Mouse (Mus musculus) embryonic facial prominence, embryonic 13.5 days (tissue): ENCODE data around the gene Haspin. TPM values are rescaled to one million over a fixed set of nuclear protein-coding genes. Genes with fewer than 3 reads are reported as not detected.

Experiments
- ATAC-seq: fragments of 200-750 bp; cut with Nextera tagmentation; 2 replicates; pipeline ENCODE4 v1.8.0; 2017; ENCODE audit warnings: low read depth; ENCODE audit not compliant: insufficient number of reproducible peaks, insufficient read depth, low FRiP score, low TSS enrichment
- H3K27ac ChIP-seq: fragments of 300-500 bp; sonication (generic); 2 replicates; pipeline ENCODE4 v1.5.1; 2015; ENCODE audit warnings: moderate library complexity, mild to moderate bottlenecking, inconsistent platforms
- H3K27me3 ChIP-seq: fragments of 300-500 bp; sonication (generic); 2 replicates; pipeline ENCODE4 v1.6.1; 2015; ENCODE audit warnings: mild to moderate bottlenecking, inconsistent platforms
- H3K36me3 ChIP-seq: fragments of 300-500 bp; sonication (generic); 2 replicates; pipeline ENCODE4 v1.6.1; 2015; ENCODE audit warnings: mild to moderate bottlenecking, inconsistent platforms
- H3K4me1 ChIP-seq: fragments of 300-500 bp; sonication (generic); 2 replicates; pipeline ENCODE4 v1.6.1; 2015; ENCODE audit warnings: inconsistent platforms
- H3K4me2 ChIP-seq: fragments of 300-500 bp; sonication (generic); 2 replicates; pipeline ENCODE4 v1.6.1; 2015; ENCODE audit warnings: moderate library complexity, mild to moderate bottlenecking, inconsistent platforms
- H3K4me3 ChIP-seq: fragments of 300-500 bp; sonication (generic); 2 replicates; pipeline ENCODE4 v1.5.1; 2015; ENCODE audit warnings: mild to moderate bottlenecking, inconsistent platforms
- H3K9ac ChIP-seq: fragments of 300-500 bp; sonication (generic); 2 replicates; pipeline ENCODE4 v1.6.1; 2015; ENCODE audit warnings: mild to moderate bottlenecking, inconsistent platforms
- H3K9me3 ChIP-seq: fragments of 300-500 bp; sonication (generic); 2 replicates; pipeline ENCODE4 v1.6.1; 2016; ENCODE audit warnings: inconsistent platforms
- WGBS: fragments of 180-500 bp; shearing (Covaris S2); methylation state at CpG from one replicate; pipeline ENCODE4 v1.1.7; 2015; ENCODE audit warnings: mixed read lengths; 5-methylcytosine and 5-hydroxymethylcytosine counted together
- polyA plus RNA-seq: library from polyadenylated mRNA; unstranded; fragments of >200 nt; fragmentation: Nextera tagmentation; extraction: Ambion mirVana; gene quantifications from 2 replicates; pipeline ENCODE4 v1.2.1, GENCODE M21; 2015

The Haspin gene
- polyA plus RNA-seq, 1 experiment from 2014 or later: 16.2 TPM

- no peak for ATAC-seq
- Histone ChIP-seq H3K27ac (no peak overlapping the region), H3K4me2 (no peak overlapping the region), H3K4me1 (0 out of 2 replicates have a peak, but pooled peaks cover 4% of the 10 kb centered on the region), H3K36me3 (no peaks in the 10 kb centered on the region), H3K9ac (no peak overlapping the region), H3K4me3 (no peak overlapping the region), H3K9me3 (no peaks in the 10 kb centered on the region), H3K27me3 (no peaks in the 10 kb centered on the region)
- WGBS: 64% methylated on average over 14 of the region's 14 CpGs
These were observed 37.9 kb downstream of the Haspin start for GRCm38 (mm10) chr11:73099976-73100750.

GRCm38 (mm10) chr11:73098860-73099259, 39.2 kb downstream of the Haspin start:
- no peaks in the 10 kb centered on the region for H3K27me3 ChIP-seq
- H3K4me1 ChIP-seq: 0 out of 2 replicates have a peak, but pooled peaks cover 4% of the 10 kb centered on the region
- no peaks in the 10 kb centered on the region for H3K36me3 ChIP-seq
- H3K4me3 ChIP-seq: no peak overlapping the region
- no peak for ATAC-seq
- no peak overlapping the region for H3K27ac ChIP-seq
- WGBS: 61% methylated on average over 5 of the region's 5 CpGs
- H3K9ac ChIP-seq: no peak overlapping the region
- no peak overlapping the region for H3K4me2 ChIP-seq
- H3K9me3 ChIP-seq: no peaks in the 10 kb centered on the region

- Histone ChIP-seq H3K27me3 (no peaks in the 10 kb centered on the region), H3K9me3 (no peaks in the 10 kb centered on the region), H3K4me3 (no peak overlapping the region), H3K36me3 (no peaks in the 10 kb centered on the region), H3K27ac (no peak overlapping the region), H3K9ac (no peak overlapping the region), H3K4me2 (no peak overlapping the region), H3K4me1 (no peaks in the 10 kb centered on the region)
- 73% methylated on average over 11 of the region's 11 CpGs for WGBS
- no peak for ATAC-seq
These were observed 43.7 kb downstream of the Haspin start for GRCm38 (mm10) chr11:73094231-73094995.

- Histone ChIP-seq H3K9ac (no peak overlapping the region), H3K9me3 (no peaks in the 10 kb centered on the region), H3K4me3 (no peak overlapping the region), H3K4me1 (peaks cover 8% of the 10 kb centered on the region), H3K4me2 (no peak overlapping the region), H3K27me3 (no peaks in the 10 kb centered on the region), H3K36me3 (no peaks in the 10 kb centered on the region), H3K27ac (no peak overlapping the region)
- ATAC-seq: no peak
- 74% methylated on average over 7 of the region's 7 CpGs for WGBS
These were observed 45.2 kb downstream of the Haspin start for GRCm38 (mm10) chr11:73092877-73093276.

- ATAC-seq: no peak
- 76% methylated on average over 4 of the region's 4 CpGs for WGBS
These were observed 46.0 kb downstream of the Haspin start for GRCm38 (mm10) chr11:73092057-73092456.

GRCm38 (mm10) chr11:73090826-73091225, 47.3 kb downstream of the Haspin start:
- Histone ChIP-seq H3K4me2 (no peak overlapping the region), H3K27ac (no peak overlapping the region), H3K4me3 (no peak overlapping the region), H3K4me1 (peaks cover 14% of the 10 kb centered on the region), H3K9ac (no peak overlapping the region), H3K9me3 (no peaks in the 10 kb centered on the region), H3K27me3 (no peaks in the 10 kb centered on the region), H3K36me3 (no peaks in the 10 kb centered on the region)
- 90% methylated on average over 2 of the region's 2 CpGs for WGBS
- no peak for ATAC-seq

More at GRCm38 (mm10) chr11:73092057-73092456, 46.0 kb downstream of the Haspin start:
- H3K9me3 ChIP-seq: no peaks in the 10 kb centered on the region
- no peaks in the 10 kb centered on the region for H3K36me3 ChIP-seq
- no peak overlapping the region for H3K4me2 ChIP-seq
- no peak overlapping the region for H3K27ac ChIP-seq
- H3K27me3 ChIP-seq: no peaks in the 10 kb centered on the region
- H3K4me3 ChIP-seq: no peak overlapping the region
- H3K4me1 ChIP-seq: peaks cover 14% of the 10 kb centered on the region
- H3K9ac ChIP-seq: no peak overlapping the region

GRCm38 (mm10) chr11:73090283-73090682, 47.8 kb downstream of the Haspin start, which contains the start of gene Itgae:
TSS of gene Itgae (plus strand) at chr11:73090583.
- H3K4me2 ChIP-seq: no peak within 1 kb of the TSS
- peaks cover under 1% of the 10 kb centered on the region; the same call in 1 of the 2 replicates for H3K36me3 ChIP-seq
- ATAC-seq: no peak
- WGBS: 82% methylated on average over 4 of the region's 4 CpGs
- no peaks in the 10 kb centered on the region for H3K27me3 ChIP-seq
- peaks cover 16% of the 10 kb centered on the region for H3K4me1 ChIP-seq
- H3K4me3 ChIP-seq: no peak within 1 kb of the TSS
- no peak within 1 kb of the TSS for H3K27ac ChIP-seq
- no peaks in the 10 kb centered on the region for H3K9me3 ChIP-seq
- H3K9ac ChIP-seq: no peak within 1 kb of the TSS

GRCm38 (mm10) chr11:73087700-73088480, 50.2 kb downstream of the Haspin start:
- Histone ChIP-seq H3K27me3 (no peaks in the 10 kb centered on the region), H3K4me3 (no peak overlapping the region), H3K27ac (no peak overlapping the region; the same call in 1 of the 2 replicates), H3K36me3 (peaks cover 17% of the 10 kb centered on the region), H3K4me2 (no peak overlapping the region), H3K9ac (no peak overlapping the region), H3K4me1 (peaks cover 25% of the 10 kb centered on the region), H3K9me3 (no peaks in the 10 kb centered on the region)
- WGBS: 54% methylated on average over 6 of the region's 6 CpGs
- no peak for ATAC-seq

Other genes with a start within 250 kb of the Haspin start
- 1.3 and 1.6 TPM in 2 replicates for gene Atp2a3, start 177.1 kb downstream of the Haspin start, polyA plus RNA-seq
- gene P2rx1, start 139.2 kb downstream of the Haspin start, polyA plus RNA-seq: 0.96 and 1.0 TPM in 2 replicates
- gene Camkk1, start 119.3 kb downstream of the Haspin start, polyA plus RNA-seq: 8.4 and 8.6 TPM in 2 replicates
- 14.4 and 14.5 TPM in 2 replicates for gene Ncbp3, start 90.5 kb downstream of the Haspin start, polyA plus RNA-seq
- gene Itgae, start 47.7 kb downstream of the Haspin start, polyA plus RNA-seq: 0.22 and 0.32 TPM in 2 replicates
- gene P2rx5, start 22.1 kb upstream of the Haspin start, polyA plus RNA-seq: 0.25 TPM in 1 of 2 replicates, not detected in the other
- gene Emc6, start 38.7 kb upstream of the Haspin start, polyA plus RNA-seq: 94.3 and 102 TPM in 2 replicates
- gene Tax1bp3, start 38.8 kb upstream of the Haspin start, polyA plus RNA-seq: 199 and 208 TPM in 2 replicates
- gene Ctns, start 60.7 kb upstream of the Haspin start, polyA plus RNA-seq: 23.5 and 23.6 TPM in 2 replicates
- gene Shpk, start 61.2 kb upstream of the Haspin start, polyA plus RNA-seq: 1.6 and 1.9 TPM in 2 replicates
- 0.11 TPM in 1 of 2 replicates, not detected in the other for gene Trpv1, start 96.0 kb upstream of the Haspin start, polyA plus RNA-seq
- gene Trpv3, start 129.1 kb upstream of the Haspin start, polyA plus RNA-seq: 0.12 and 0.15 TPM in 2 replicates
- 0.42 and 1.7 TPM in 2 replicates for gene Aspa, start 191.3 kb upstream of the Haspin start, polyA plus RNA-seq
- gene Gm49340, start 191.4 kb upstream of the Haspin start, polyA plus RNA-seq: not detected in 2 replicates
- gene Spata22, start 191.4 kb upstream of the Haspin start, polyA plus RNA-seq: not detected in 2 replicates
- gene Olfr20, start 212.5 kb upstream of the Haspin start, polyA plus RNA-seq: not detected in 2 replicates
- not detected in 2 replicates for gene Olfr376, start 233.0 kb upstream of the Haspin start, polyA plus RNA-seq